Mouse (Mus musculus) liver (tissue): ENCODE measurements around the gene Grin2c.

ENCODE experiments used
- DNase-seq: peaks from one replicate; pipeline ENCODE4 v3.0.0-alpha.2; 2020; ENCODE audit warnings: mixed read lengths

Gene Grin2c

GRCm38 (mm10) chr11:115282723-115283485 lies 15.9 kb upstream of the Grin2c start:
- DNase-seq = no peak

- no peak for DNase-seq
Measured at GRCm38 (mm10) chr11:115282295-115282694, 15.3 kb upstream of the Grin2c start.

GRCm38 (mm10) chr11:115279726-115280125 lies 12.7 kb upstream of the Grin2c start:
- DNase-seq = peak; percentile 30

- DNase-seq = no peak
Measured at GRCm38 (mm10) chr11:115278176-115278575, 11.1 kb upstream of the Grin2c start.

- no peak for DNase-seq
Measured at GRCm38 (mm10) chr11:115277604-115277975, 10.5 kb upstream of the Grin2c start.

GRCm38 (mm10) chr11:115276780-115277603 lies 9.9 kb upstream of the Grin2c start, which contains the start of gene Fdxr:
Gene Fdxr (minus strand): TSS chr11:115277050.
- peak; percentile 99 for DNase-seq

- DNase-seq = no peak
Measured at GRCm38 (mm10) chr11:115275954-115276353, 8.9 kb upstream of the Grin2c start.

GRCm38 (mm10) chr11:115275509-115275908 lies 8.5 kb upstream of the Grin2c start:
- DNase-seq = no peak

GRCm38 (mm10) chr11:115274771-115275170 lies 7.7 kb upstream of the Grin2c start:
- DNase-seq = no peak

- no peak for DNase-seq
Measured at GRCm38 (mm10) chr11:115274178-115274577, 7.1 kb upstream of the Grin2c start.

GRCm38 (mm10) chr11:115273735-115274134 lies 6.7 kb upstream of the Grin2c start:
- DNase-seq = no peak

- no peak for DNase-seq
Measured at GRCm38 (mm10) chr11:115272894-115273498, 6.0 kb upstream of the Grin2c start.

GRCm38 (mm10) chr11:115271481-115271880 lies 4.4 kb upstream of the Grin2c start:
- no peak for DNase-seq

- DNase-seq = no peak
Measured at GRCm38 (mm10) chr11:115271052-115271451, 4.0 kb upstream of the Grin2c start.

- peak; percentile 75 for DNase-seq
Measured at GRCm38 (mm10) chr11:115270148-115270861, 3.3 kb upstream of the Grin2c start.

GRCm38 (mm10) chr11:115269330-115270066 lies 2.5 kb upstream of the Grin2c start:
- no peak for DNase-seq

GRCm38 (mm10) chr11:115267958-115268357 lies 915 bp upstream of the Grin2c start:
- no peak for DNase-seq

- DNase-seq = no peak
Measured at GRCm38 (mm10) chr11:115266400-115266778, 654 bp downstream of the Grin2c start.

GRCm38 (mm10) chr11:115265771-115266399 lies 1.2 kb downstream of the Grin2c start:
- no peak for DNase-seq

- DNase-seq = no peak
Measured at GRCm38 (mm10) chr11:115264862-115265668, 2.0 kb downstream of the Grin2c start.
